Mouse (Mus musculus): ENCODE measurements around the gene Trmt1l. TPM values are rescaled to one million over a fixed set of nuclear protein-coding genes. Genes with fewer than 3 reads are reported as not detected.

Gene Trmt1l
- polyA plus RNA-seq, 1 experiment from 2014 or later: 37.9 TPM

DNA sequence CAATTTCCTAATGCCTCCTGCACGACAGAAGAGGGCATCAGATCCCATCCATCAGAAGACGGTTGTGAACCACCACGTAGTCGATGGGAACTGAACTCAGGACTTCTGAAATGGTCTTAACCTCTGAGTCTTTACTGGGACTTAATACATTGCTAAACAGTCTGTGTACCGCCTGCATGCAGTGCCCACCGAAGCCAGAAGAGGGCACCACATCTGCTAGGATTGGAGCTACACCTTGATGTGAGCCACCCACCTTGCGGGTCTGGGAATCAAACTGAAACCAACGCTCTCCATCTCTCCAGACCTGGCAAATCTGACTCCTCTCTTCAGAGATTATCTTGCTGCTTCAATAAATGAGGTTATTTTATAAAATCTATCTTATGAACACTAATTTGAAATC, 68.7 kb downstream of the Trmt1l start:
- 88% methylated on average over 8 of the region's 8 CpGs for WGBS
- H3K36me3 ChIP-seq: no peaks in the 10 kb centered on the region
- H3K4me2 ChIP-seq: no peak overlapping the region
- no peak for ATAC-seq (ENCODE audit: insufficient number of reproducible peaks, low FRiP score, low TSS enrichment, low read depth)
- H3K4me3 ChIP-seq: no peak overlapping the region
- H3K27ac ChIP-seq: no peak overlapping the region
- H3K9me3 ChIP-seq: no peaks in the 10 kb centered on the region
- H3K4me1 ChIP-seq: peaks cover 32% of the 10 kb centered on the region
- H3K27me3 ChIP-seq: no peaks in the 10 kb centered on the region
- no peak overlapping the region for H3K9ac ChIP-seq

DNA sequence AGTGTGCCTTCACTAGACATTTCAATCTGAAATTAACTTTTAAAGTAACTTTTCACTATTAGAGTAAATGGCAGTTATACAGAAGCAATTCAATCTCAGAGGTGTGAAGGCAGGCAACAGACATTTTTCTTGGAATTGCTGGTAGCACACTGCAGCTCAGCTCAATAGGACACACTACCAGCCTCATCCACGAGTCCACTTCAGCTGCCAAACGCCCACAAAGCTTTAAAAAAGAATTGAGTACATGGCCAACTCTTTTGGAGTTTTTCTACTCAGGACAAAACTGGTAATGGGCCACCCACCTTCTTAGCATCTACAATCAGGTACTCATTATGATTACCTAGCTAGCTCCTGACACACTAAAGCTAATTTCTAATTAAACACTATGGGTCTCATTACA, 69.6 kb downstream of the Trmt1l start:
- 73% methylated on average over 2 of the region's 2 CpGs for WGBS
- H3K36me3 ChIP-seq: no peaks in the 10 kb centered on the region
- H3K4me2 ChIP-seq: no peak overlapping the region
- no peak overlapping the region for H3K4me3 ChIP-seq
- ATAC-seq (ENCODE audit: insufficient number of reproducible peaks, low FRiP score, low TSS enrichment, low read depth): no peak
- no peak overlapping the region for H3K27ac ChIP-seq
- no peaks in the 10 kb centered on the region for H3K9me3 ChIP-seq
- peaks cover 32% of the 10 kb centered on the region for H3K4me1 ChIP-seq
- no peaks in the 10 kb centered on the region for H3K27me3 ChIP-seq
- H3K9ac ChIP-seq: no peak overlapping the region

DNA sequence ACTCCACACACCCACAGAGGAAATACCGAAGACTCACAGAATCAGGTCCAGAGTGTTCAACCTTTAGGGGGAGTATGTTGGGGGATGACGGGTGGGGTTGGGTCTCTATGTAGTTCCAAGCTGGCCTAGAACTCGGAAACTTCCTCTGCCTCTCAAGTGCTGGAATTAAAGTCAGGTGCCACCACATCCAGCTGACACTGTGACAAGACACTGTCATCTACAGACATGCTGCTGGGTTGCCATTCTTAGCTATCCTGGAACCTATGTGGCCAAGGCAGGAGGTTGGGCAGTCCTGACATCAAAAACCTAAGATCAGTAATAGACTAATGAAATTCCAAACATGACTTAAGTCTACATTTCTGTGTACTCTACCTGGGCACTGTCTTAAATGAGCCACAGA, 70.0 kb downstream of the Trmt1l start:
- no peak for ATAC-seq (ENCODE audit: insufficient number of reproducible peaks, low FRiP score, low TSS enrichment, low read depth)
- WGBS: 76% methylated on average over 3 of the region's 3 CpGs
- H3K27ac ChIP-seq: no peak overlapping the region
- no peaks in the 10 kb centered on the region for H3K9me3 ChIP-seq
- H3K4me1 ChIP-seq: peaks cover 31% of the 10 kb centered on the region
- no peaks in the 10 kb centered on the region for H3K27me3 ChIP-seq
- 0 out of 2 replicates have a peak overlapping the region, but pooled peaks have one; percentile 3 for H3K4me3 ChIP-seq
- H3K9ac ChIP-seq: no peak overlapping the region
- H3K4me2 ChIP-seq: 0 out of 2 replicates have a peak overlapping the region, but pooled peaks have one; percentile 24
- no peaks in the 10 kb centered on the region for H3K36me3 ChIP-seq

DNA sequence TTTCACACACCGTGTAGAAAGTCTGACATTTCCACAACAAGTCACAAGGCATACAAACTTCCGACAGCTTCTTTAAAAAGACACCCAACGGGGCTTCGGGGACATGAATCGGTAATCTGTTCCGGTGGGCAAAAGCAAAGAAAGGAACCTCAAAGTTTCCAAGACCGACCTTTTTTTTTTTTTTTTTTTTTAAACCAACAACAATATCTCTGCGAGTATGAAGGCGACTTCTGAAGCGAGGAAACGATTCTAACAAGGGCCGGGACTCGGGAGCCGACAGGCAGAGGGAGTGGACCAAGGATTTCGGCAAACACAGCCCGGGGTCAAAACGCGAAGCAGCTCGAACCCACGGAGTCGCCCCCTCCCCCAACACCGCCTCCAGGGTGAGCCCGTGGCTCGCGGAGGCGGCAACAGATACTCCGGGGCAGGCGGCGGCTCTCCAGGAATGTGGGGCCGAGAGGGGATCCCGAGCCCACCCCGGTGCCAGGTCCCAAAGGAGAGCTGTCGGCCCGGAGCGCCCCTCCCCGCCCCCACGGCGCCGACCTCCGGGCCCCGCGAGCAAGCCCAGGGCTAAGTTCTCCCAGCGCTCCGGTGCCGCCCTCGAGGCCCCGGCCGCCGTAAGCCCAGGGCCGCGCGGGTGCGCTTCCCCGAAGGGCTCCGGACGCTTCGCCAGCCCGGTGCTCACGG, 71.6 kb downstream of the Trmt1l start:
- no peak for ATAC-seq (ENCODE audit: insufficient number of reproducible peaks, low FRiP score, low TSS enrichment, low read depth)
- H3K36me3 ChIP-seq: no peaks in the 10 kb centered on the region
- peak overlapping the region; percentile 98 for H3K27ac ChIP-seq
- H3K4me2 ChIP-seq: peak overlapping the region; percentile 40
- H3K4me1 ChIP-seq: peaks cover 21% of the 10 kb centered on the region
- peak overlapping the region; percentile 90 for H3K9ac ChIP-seq
- peak overlapping the region; percentile 84 for H3K4me3 ChIP-seq
- H3K9me3 ChIP-seq: no peaks in the 10 kb centered on the region
- no peaks in the 10 kb centered on the region for H3K27me3 ChIP-seq
- under 1% methylated on average over 57 of the region's 59 CpGs for WGBS

DNA sequence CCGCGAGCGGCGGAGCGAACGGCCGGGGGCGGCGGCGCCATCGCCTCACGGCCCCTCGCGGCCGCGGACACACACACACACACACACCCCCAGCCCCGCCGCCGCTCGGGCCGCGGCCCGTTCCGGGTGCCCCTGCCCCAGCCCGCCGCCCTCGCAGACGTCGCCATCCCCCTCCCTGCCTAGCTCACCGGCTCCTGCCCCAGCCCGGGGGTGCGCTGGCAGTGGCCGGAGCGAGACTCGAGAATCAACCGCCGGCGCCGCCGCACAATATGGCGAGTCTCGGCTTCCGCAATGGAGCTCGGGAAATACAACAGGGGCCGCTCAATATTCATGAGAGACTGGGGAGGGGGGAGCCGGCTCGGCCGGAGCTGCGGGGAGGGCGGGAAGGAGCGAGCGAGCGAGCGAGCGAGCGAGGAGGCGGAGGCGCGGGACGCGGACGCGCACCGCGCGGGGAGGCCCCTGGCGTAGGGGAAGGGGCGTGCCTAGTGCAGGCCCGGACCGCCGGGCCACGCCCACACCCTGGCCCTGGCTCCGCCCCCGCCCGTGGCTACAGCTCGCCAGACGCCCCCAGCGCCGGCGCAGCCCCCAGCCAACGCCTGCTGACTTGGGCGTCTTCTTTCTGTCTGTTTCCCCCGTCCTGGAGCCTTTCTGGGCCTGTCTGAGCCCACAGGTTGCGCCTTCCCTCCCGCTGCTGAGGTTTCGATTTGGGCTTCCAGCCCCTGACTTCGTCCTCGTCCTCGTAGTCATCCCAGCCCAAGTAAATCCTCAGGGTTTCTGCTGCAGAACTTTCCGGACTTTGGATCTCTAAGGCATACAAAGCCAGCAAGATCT, 72.4 kb downstream of the Trmt1l start, which contains the start of gene Rnf2:
TSS of gene Rnf2 (minus strand) at position 425 of the 831 bp plus-strand sequence.
- WGBS: under 1% methylated on average over 59 of the region's 90 CpGs
- peak; percentile 99 for ATAC-seq (ENCODE audit: insufficient number of reproducible peaks, low FRiP score, low TSS enrichment, low read depth)
- H3K4me3 ChIP-seq: peak within 1 kb of the TSS; percentile 84
- peak within 1 kb of the TSS; percentile 55 for H3K4me2 ChIP-seq
- H3K36me3 ChIP-seq: no peaks in the 10 kb centered on the region
- H3K9me3 ChIP-seq: no peaks in the 10 kb centered on the region
- no peaks in the 10 kb centered on the region for H3K27me3 ChIP-seq
- peak within 1 kb of the TSS; percentile 90 for H3K9ac ChIP-seq
- H3K4me1 ChIP-seq: peaks cover 18% of the 10 kb centered on the region; the same call in 1 of the 2 replicates
- peak within 1 kb of the TSS; percentile 98 for H3K27ac ChIP-seq

Small RNA genes within 50 kb of the gene (microRNA-seq; reads per million reads assigned to microRNA genes)
- gene Mir7682: not detected

Other genes with a start within 250 kb of the Trmt1l start
- 0.16 TPM in 1 of 2 replicates, not detected in the other for gene Gm47985, start 246.0 kb upstream of the Trmt1l start, polyA plus RNA-seq (2015; fragmentation: Nextera tagmentation; extraction: Ambion mirVana)
- gene Gm8947, start 236.2 kb upstream of the Trmt1l start, polyA plus RNA-seq (2015; fragmentation: Nextera tagmentation; extraction: Ambion mirVana): not detected in 2 replicates
- 0.19 and 0.38 TPM in 2 replicates for gene Gm47995, start 230.1 kb upstream of the Trmt1l start, polyA plus RNA-seq (2015; fragmentation: Nextera tagmentation; extraction: Ambion mirVana)
- gene 3110040M04Rik, start 224.4 kb upstream of the Trmt1l start, polyA plus RNA-seq (2015; fragmentation: Nextera tagmentation; extraction: Ambion mirVana): not detected in 2 replicates
- 0.15 TPM in 1 of 2 replicates, not detected in the other for gene Gm47996, start 218.4 kb upstream of the Trmt1l start, polyA plus RNA-seq (2015; fragmentation: Nextera tagmentation; extraction: Ambion mirVana)
- 225 and 245 TPM in 2 replicates for gene Ivns1abp, start 84.1 kb upstream of the Trmt1l start, polyA plus RNA-seq (2015; fragmentation: Nextera tagmentation; extraction: Ambion mirVana)
- gene Swt1, start 87 bp upstream of the Trmt1l start, polyA plus RNA-seq (2015; fragmentation: Nextera tagmentation; extraction: Ambion mirVana): 21.6 and 25.1 TPM in 2 replicates
- 86.6 and 92.0 TPM in 2 replicates for gene Rnf2, start 72.4 kb downstream of the Trmt1l start, polyA plus RNA-seq (2015; fragmentation: Nextera tagmentation; extraction: Ambion mirVana)
- gene Fam129a, start 142.6 kb downstream of the Trmt1l start, polyA plus RNA-seq (2015; fragmentation: Nextera tagmentation; extraction: Ambion mirVana): 24.2 and 25.2 TPM in 2 replicates

All from limb, embryonic 15.5 days (tissue).